Mouse (Mus musculus) CH12.LX (cell line): Measurements from ENCODE around the gene Lrrc42. TPM values are rescaled to one million over a fixed set of nuclear protein-coding genes. Genes with fewer than 3 reads are reported as not detected.

Experiments used
- DNase-seq: peaks from one replicate; pipeline ENCODE4 v3.0.0-alpha.2; 2013; ENCODE audit errors: extremely low read depth
- H3K27ac ChIP-seq: 2 replicates; pipeline ENCODE4 v1.5.1; 2012; ENCODE audit warnings: low read depth, mild to moderate bottlenecking, control low read depth, moderate library complexity; ENCODE audit not compliant: insufficient read depth
- H3K27me3 ChIP-seq: replicated peaks from 2 replicates; pipeline ENCODE3; 2012; ENCODE audit warnings: inconsistent platforms
- H3K36me3 ChIP-seq, 2 experiments: replicated peaks in 1 of 2; 2 replicates each; pipeline versions ENCODE3 to v1.6.1; 2012; ENCODE audit warnings: inconsistent platforms in 1 of 2, low read length in 1 of 2, mild to moderate bottlenecking in 1 of 2, mixed read lengths in 1 of 2, moderate library complexity in 1 of 2; ENCODE audit not compliant: control insufficient read depth in 1 of 2, insufficient read depth in 1 of 2
- H3K4me1 ChIP-seq, 2 experiments: 2 replicates each; pipeline ENCODE4 v1.6.1; 2012; ENCODE audit warnings: inconsistent platforms in 1 of 2, moderate library complexity in 1 of 2; ENCODE audit not compliant: insufficient read depth in 2 of 2, control insufficient read depth in 1 of 2
- H3K4me2 ChIP-seq: 2 replicates; pipeline ENCODE4 v1.6.1; 2012; ENCODE audit warnings: low read depth, mild to moderate bottlenecking, control low read depth; ENCODE audit not compliant: poor library complexity, insufficient read depth, severe bottlenecking
- H3K4me3 ChIP-seq, 3 experiments: fragments of 150-350 bp in 1 of 3; sonication (generic) in 1 of 3; replicated peaks in 1 of 3; 2 replicates each; pipeline versions ENCODE3 to v1.5.1; 2011 to 2012; ENCODE audit warnings: low read depth in 2 of 3, low read length in 2 of 3, mild to moderate bottlenecking in 2 of 3, moderate library complexity in 2 of 3, control low read depth in 1 of 3, improper control_type of control experiment in 1 of 3, inconsistent platforms in 1 of 3, mixed read lengths in 1 of 3; ENCODE audit not compliant: poor library complexity in 1 of 3
- H3K79me2 ChIP-seq: replicated peaks from 2 replicates; pipeline ENCODE4 v1.6.1; 2012; ENCODE audit warnings: mild to moderate bottlenecking, moderate library complexity; ENCODE audit not compliant: control insufficient read depth, poor library complexity, insufficient read depth, severe bottlenecking; ENCODE audit errors: extremely low read depth
- H3K9ac ChIP-seq: 2 replicates; pipeline ENCODE4 v1.6.1; 2012; ENCODE audit warnings: low read depth, mild to moderate bottlenecking, control low read depth, moderate library complexity; ENCODE audit not compliant: insufficient read depth
- H3K9me3 ChIP-seq: replicated peaks from 2 replicates; pipeline ENCODE3; 2012; ENCODE audit warnings: low read length, inconsistent platforms, mixed read lengths
- CHD2 ChIP-seq: IDR thresholded peaks from 2 replicates; pipeline ENCODE4 v1.6.1; 2011; ENCODE audit warnings: low read length, improper control_type of control experiment
- CTCF ChIP-seq, 2 experiments: IDR thresholded peaks in 1 of 2; conservative IDR thresholded peaks in 1 of 2; 2 replicates each; pipeline ENCODE4 v1.5.1; 2011 to 2012; ENCODE audit warnings: low read depth in 2 of 2, low read length in 2 of 2, improper control_type of control experiment in 1 of 2, inconsistent platforms in 1 of 2, mild to moderate bottlenecking in 1 of 2, moderate library complexity in 1 of 2
- HCFC1 ChIP-seq: IDR thresholded peaks from 2 replicates; pipeline ENCODE4 v1.6.1; 2012; ENCODE audit warnings: low read depth, mild to moderate bottlenecking, inconsistent platforms, low read length, improper control_type of control experiment
- IRF4 ChIP-seq: IDR thresholded peaks from 2 replicates; pipeline ENCODE4 v1.6.1; 2014; ENCODE audit warnings: low read depth, mild to moderate bottlenecking, inconsistent platforms, low read length, improper control_type of control experiment
- JUN ChIP-seq: IDR thresholded peaks from 2 replicates; pipeline ENCODE4 v1.6.1; 2011; ENCODE audit warnings: low read depth, mild to moderate bottlenecking, low read length, improper control_type of control experiment, moderate library complexity; ENCODE audit not compliant: insufficient read depth
- KAT2A ChIP-seq: IDR thresholded peaks from 2 replicates; pipeline ENCODE4 v1.6.1; 2012; ENCODE audit warnings: low read length, improper control_type of control experiment, inconsistent platforms; ENCODE audit not compliant: insufficient replicate concordance
- NELFE ChIP-seq: IDR thresholded peaks from 2 replicates; pipeline ENCODE4 v1.6.1; 2011; ENCODE audit warnings: low read depth, low read length, improper control_type of control experiment
- PAX5 ChIP-seq: IDR thresholded peaks from 2 replicates; pipeline ENCODE4 v1.6.1; 2012; ENCODE audit warnings: low read length, inconsistent platforms, mixed read lengths
- POLR2A ChIP-seq: IDR thresholded peaks from 2 replicates; pipeline ENCODE4 v1.6.1; 2011; ENCODE audit warnings: low read depth, mild to moderate bottlenecking, improper control_type of control experiment, low read length
- RAD21 ChIP-seq: IDR thresholded peaks from 2 replicates; pipeline ENCODE4 v1.6.1; 2011; ENCODE audit warnings: low read depth, mild to moderate bottlenecking, low read length, improper control_type of control experiment, moderate library complexity
- RCOR1 ChIP-seq: conservative IDR thresholded peaks from 2 replicates; pipeline ENCODE4 v1.6.1; 2012; ENCODE audit warnings: low read depth, mild to moderate bottlenecking, inconsistent platforms, low read length, improper control_type of control experiment
- SIN3A ChIP-seq: IDR thresholded peaks from 2 replicates; pipeline ENCODE4 v1.6.1; 2012; ENCODE audit warnings: low read length, improper control_type of control experiment, inconsistent platforms
- SMC3 ChIP-seq: IDR thresholded peaks from 2 replicates; pipeline ENCODE4 v1.6.1; 2011; ENCODE audit warnings: low read depth, low read length, improper control_type of control experiment
- TBP ChIP-seq: conservative IDR thresholded peaks from 2 replicates; pipeline ENCODE4 v1.6.1; 2011; ENCODE audit warnings: low read depth, low read length, improper control_type of control experiment
- TCF12 ChIP-seq: IDR thresholded peaks from 2 replicates; pipeline ENCODE4 v1.6.1; 2014; ENCODE audit warnings: low read depth, mild to moderate bottlenecking, inconsistent platforms, low read length, improper control_type of control experiment
- USF2 ChIP-seq: conservative IDR thresholded peaks from 2 replicates; pipeline ENCODE4 v1.6.1; 2011; ENCODE audit warnings: low read depth, low read length, improper control_type of control experiment
- ZMIZ1 ChIP-seq: IDR thresholded peaks from 2 replicates; pipeline ENCODE4 v1.6.1; 2012; ENCODE audit warnings: low read depth, mild to moderate bottlenecking, inconsistent platforms, low read length, improper control_type of control experiment
- dilution Hi-C: fragments of 300-500 bp; cut with MboI; formaldehyde crosslinking; loops from 2 replicates; pipeline ENCODE4 v1.14.3; 2020; ENCODE audit warnings: low sequenced_read_pairs; ENCODE audit not compliant: extremely low pct_unique_long_range_greater_than_20kb, extremely low pct_ligation_motif_present
- in situ Hi-C: fragments of 300-500 bp; cut with MboI; formaldehyde crosslinking; loops from 3 replicates; pipeline ENCODE4 v1.14.3; 2019; ENCODE audit warnings: low sequenced_read_pairs, low pct_ligation_motif_present, low pct_unique_long_range_greater_than_20kb, mixed read lengths
- polyA plus RNA-seq: library from polyadenylated mRNA; unstranded; fragments of >175 nt; gene quantifications from 2 replicates; pipeline ENCODE4 v1.2.1, GENCODE M21; 2012; ENCODE audit warnings: low read depth; ENCODE audit not compliant: insufficient read length
- total RNA-seq, 2 experiments: library from RNA; depleted of rRNA; stranded (reverse); fragments of 300-350 nt in 1 of 2; fragments of >200 nt in 1 of 2; gene quantifications; 2 replicates each; pipeline ENCODE4 v1.2.3; 2012 to 2014

The Lrrc42 gene
- total and polyA plus RNA-seq, 3 experiments, result 13.0 to 48.2 (median 24.9) TPM

- no peak within 1 kb of the TSS for H3K9ac ChIP-seq
- H3K4me2 ChIP-seq, result no peak within 1 kb of the TSS
- no peaks in the 10 kb centered on the region for H3K79me2 ChIP-seq
- in situ Hi-C loops (no loop called here), dilution Hi-C loops (no loop called here)
- peaks cover 24 to 58% of the 10 kb centered on the region in 2 experiments for H3K36me3 ChIP-seq
- peaks cover 7 to 11% of the 10 kb centered on the region in 2 experiments for H3K4me1 ChIP-seq
- H3K4me3 ChIP-seq, result no peak within 1 kb of the TSS
- no peaks in the 10 kb centered on the region for H3K27me3 ChIP-seq
- no peak for TF ChIP-seq PAX5
- TF ChIP-seq POLR2A, result no peak
- no peak for TF ChIP-seq CHD2
- TF ChIP-seq RCOR1, result no peak
- no peak for TF ChIP-seq TCF12
- TF ChIP-seq KAT2A, result no peak
- TF ChIP-seq HCFC1, result no peak
- TF ChIP-seq NELFE, result no peak
- DNase-seq, result no peak
- H3K9me3 ChIP-seq, result no peaks in the 10 kb centered on the region
- no peak within 1 kb of the TSS for H3K27ac ChIP-seq
Observed at GRCm38 (mm10) chr4:107208880-107209279, 44.5 kb downstream of the Lrrc42 start, which contains the start of gene Ldlrad1. Gene Ldlrad1 (plus strand): TSS chr4:107209180.

- Histone ChIP-seq H3K27ac (no peak overlapping the region), H3K4me1 (no peaks in the 10 kb centered on the region), H3K9me3 (no peaks in the 10 kb centered on the region), H3K79me2 (no peaks in the 10 kb centered on the region), H3K4me2 (no peak overlapping the region), H3K9ac (no peak overlapping the region), H3K27me3 (no peaks in the 10 kb centered on the region), H3K36me3 (peaks cover 39 to 73% of the 10 kb centered on the region in 2 experiments), H3K4me3 (no peak overlapping the region)
- dilution Hi-C loops, result no loop called here
- in situ Hi-C loops, result no loop called here
- no peak for DNase-seq
- no peak for TF ChIP-seq JUN
- TF ChIP-seq TBP, result no peak
- no peak for TF ChIP-seq HCFC1
- TF ChIP-seq RAD21, result no peak
- no peak for TF ChIP-seq POLR2A
- no peak for TF ChIP-seq IRF4
- no peak for TF ChIP-seq CTCF (conservative IDR thresholded peaks at IDR 0.05 in 1 of 2, IDR thresholded peaks at IDR 0.05 in 1 of 2; ENCODE audit: low read depth in 2 of 2, low read length in 2 of 2)
- no peak for TF ChIP-seq USF2
- no peak for TF ChIP-seq KAT2A
Observed at GRCm38 (mm10) chr4:107207016-107207415, 46.3 kb downstream of the Lrrc42 start.

- no peak overlapping the region for H3K4me2 ChIP-seq
- H3K27me3 ChIP-seq, result no peaks in the 10 kb centered on the region
- no peaks in the 10 kb centered on the region for H3K79me2 ChIP-seq
- peaks cover 65 to 97% of the 10 kb centered on the region in 2 experiments for H3K36me3 ChIP-seq
- TF ChIP-seq PAX5 (no peak), JUN (no peak), ZMIZ1 (no peak), POLR2A (no peak), SIN3A (no peak), RCOR1 (no peak), CHD2 (no peak), SMC3 (no peak), HCFC1 (no peak)
- TF ChIP-seq, all 38 proteins: peak for 0
- H3K4me1 ChIP-seq, result no peaks in the 10 kb centered on the region
- dilution Hi-C loops, result no loop called here
- H3K4me3 ChIP-seq, result no peak overlapping the region
- DNase-seq, result no peak
- no peak overlapping the region for H3K9ac ChIP-seq
- H3K9me3 ChIP-seq, result no peaks in the 10 kb centered on the region
- H3K27ac ChIP-seq, result no peak overlapping the region
- in situ Hi-C loops, result no loop called here
Observed at GRCm38 (mm10) chr4:107203001-107203400, 50.3 kb downstream of the Lrrc42 start.
